Mouse (Mus musculus) forebrain, embryonic 16.5 days (tissue): ENCODE results near the gene Sp7. TPM values are rescaled to one million over a fixed set of nuclear protein-coding genes. Genes with fewer than 3 reads are reported as not detected.

Experiments used
- ATAC-seq: fragments of 200-750 bp; cut with Nextera tagmentation; 2 replicates; pipeline ENCODE4 v1.8.0; 2017; ENCODE audit warnings: mild to moderate bottlenecking, moderate library complexity
- H3K27ac ChIP-seq: fragments of 300-500 bp; sonication (generic); 2 replicates; pipeline ENCODE4 v1.5.1; 2014; ENCODE audit warnings: low read length, control low read depth
- H3K27me3 ChIP-seq: fragments of 300-500 bp; sonication (generic); replicated peaks from 2 replicates; pipeline ENCODE4 v1.6.1; 2014; ENCODE audit warnings: low read length; ENCODE audit not compliant: control insufficient read depth, insufficient read depth
- H3K36me3 ChIP-seq: fragments of 300-500 bp; sonication (generic); 2 replicates; pipeline ENCODE4 v1.6.1; 2014; ENCODE audit not compliant: control insufficient read depth, insufficient read depth
- H3K4me1 ChIP-seq: fragments of 300-500 bp; sonication (generic); replicated peaks from 2 replicates; pipeline ENCODE4 v1.6.1; 2014; ENCODE audit warnings: low read length; ENCODE audit not compliant: control insufficient read depth, insufficient read depth
- H3K4me2 ChIP-seq: fragments of 300-500 bp; sonication (generic); 2 replicates; pipeline ENCODE4 v1.6.1; 2014; ENCODE audit warnings: mild to moderate bottlenecking, low read length, control low read depth
- H3K4me3 ChIP-seq: fragments of 300-500 bp; sonication (generic); replicated peaks from 2 replicates; pipeline ENCODE4 v1.5.1; 2014; ENCODE audit warnings: mild to moderate bottlenecking, low read length, control low read depth
- H3K9ac ChIP-seq: fragments of 300-500 bp; sonication (generic); replicated peaks from 2 replicates; pipeline ENCODE4 v1.6.1; 2014; ENCODE audit warnings: low read depth, low read length, control low read depth
- H3K9me3 ChIP-seq: fragments of 300-500 bp; sonication (generic); 2 replicates; pipeline ENCODE4 v1.6.1; 2016; ENCODE audit warnings: low read length; ENCODE audit not compliant: control insufficient read depth
- WGBS: fragments of 180-500 bp; shearing (Covaris S2); extraction: QIAGEN DNeasy Blood & Tissue Kit; methylation state at CpG from one replicate; pipeline ENCODE4 v1.1.7; 2014; 5-methylcytosine and 5-hydroxymethylcytosine counted together
- polyA plus RNA-seq: library from polyadenylated mRNA; unstranded; fragments of >200 nt; fragmentation: Nextera tagmentation; extraction: Ambion mirVana; gene quantifications from 2 replicates; pipeline ENCODE4 v1.2.1, GENCODE M21; 2015

The Sp7 gene
- polyA plus RNA-seq, 1 experiment from 2014 or later = 0.38 TPM

DNA sequence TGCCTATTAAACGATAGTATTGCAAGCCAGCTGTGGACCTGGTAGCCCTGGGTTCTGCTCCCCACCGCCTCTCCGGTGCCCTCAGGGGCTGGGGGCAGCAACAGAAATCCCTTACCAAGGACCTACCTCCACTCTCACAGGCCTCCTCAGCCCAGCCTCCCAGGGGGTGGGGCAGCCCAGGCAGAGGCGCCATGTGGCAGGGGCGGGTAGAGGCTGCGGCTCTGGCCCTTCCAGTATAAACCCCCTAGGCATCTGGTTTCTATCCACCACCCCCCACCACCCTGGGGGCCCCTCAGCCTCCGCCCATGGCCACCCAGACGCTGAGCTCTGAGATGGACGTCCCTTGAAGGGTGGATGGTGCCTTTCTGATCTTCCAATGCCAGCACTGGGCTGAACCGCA is 3.7 kb upstream of the Sp7 start:
- H3K4me1 ChIP-seq = peaks cover 8% of the 10 kb centered on the region
- no peaks in the 10 kb centered on the region for H3K36me3 ChIP-seq
- WGBS = 13% methylated on average over 10 of the region's 10 CpGs
- no peak for ATAC-seq
- no peak overlapping the region for H3K27ac ChIP-seq
- H3K9me3 ChIP-seq = no peaks in the 10 kb centered on the region
- no peak overlapping the region for H3K9ac ChIP-seq
- H3K4me2 ChIP-seq = no peak overlapping the region
- H3K27me3 ChIP-seq = peaks cover 10% of the 10 kb centered on the region
- no peak overlapping the region for H3K4me3 ChIP-seq

GRCm38 (mm10) chr15:102369972-102370371 is 3.0 kb upstream of the Sp7 start:
- WGBS = 13% methylated on average over 13 of the region's 13 CpGs

GRCm38 (mm10) chr15:102366238-102366637 is 744 bp downstream of the Sp7 start:
- ATAC-seq = no peak
- no peak overlapping the region for H3K9ac ChIP-seq
- peaks cover 8% of the 10 kb centered on the region for H3K4me1 ChIP-seq
- no peak overlapping the region for H3K4me3 ChIP-seq
- peaks cover 19% of the 10 kb centered on the region for H3K27me3 ChIP-seq
- 9% methylated on average over 7 of the region's 7 CpGs for WGBS
- H3K4me2 ChIP-seq = peak overlapping the region; percentile 46
- no peaks in the 10 kb centered on the region for H3K9me3 ChIP-seq
- no peak overlapping the region for H3K27ac ChIP-seq
- H3K36me3 ChIP-seq = no peaks in the 10 kb centered on the region

More at GRCm38 (mm10) chr15:102369972-102370371, 3.0 kb upstream of the Sp7 start:
- Histone ChIP-seq H3K4me3 (no peak overlapping the region), H3K9ac (no peak overlapping the region), H3K27ac (no peak overlapping the region), H3K4me1 (peaks cover 8% of the 10 kb centered on the region), H3K36me3 (no peaks in the 10 kb centered on the region), H3K27me3 (peaks cover 11% of the 10 kb centered on the region), H3K4me2 (no peak overlapping the region), H3K9me3 (no peaks in the 10 kb centered on the region)
- no peak for ATAC-seq

GRCm38 (mm10) chr15:102364678-102365077 is 2.3 kb downstream of the Sp7 start:
- peaks cover 8% of the 10 kb centered on the region for H3K4me1 ChIP-seq
- no peaks in the 10 kb centered on the region for H3K9me3 ChIP-seq
- no peak overlapping the region for H3K4me2 ChIP-seq
- no peak overlapping the region for H3K27ac ChIP-seq
- no peak overlapping the region for H3K4me3 ChIP-seq
- H3K36me3 ChIP-seq = no peaks in the 10 kb centered on the region
- 100% methylated on average over 1 of the region's 1 CpGs for WGBS
- no peak overlapping the region for H3K9ac ChIP-seq
- no peak for ATAC-seq
- H3K27me3 ChIP-seq = peaks cover 9% of the 10 kb centered on the region; the same call in 1 of the 2 replicates

- H3K9ac ChIP-seq = no peak overlapping the region
These were observed 4.3 kb downstream of the Sp7 start for GRCm38 (mm10) chr15:102362648-102363047.

GRCm38 (mm10) chr15:102358834-102359233 is 8.1 kb downstream of the Sp7 start:
- ATAC-seq = no peak
- peaks cover 34% of the 10 kb centered on the region for H3K27me3 ChIP-seq
- no peak overlapping the region for H3K4me3 ChIP-seq
- H3K36me3 ChIP-seq = no peaks in the 10 kb centered on the region
- no peak overlapping the region for H3K4me2 ChIP-seq
- peaks cover 19% of the 10 kb centered on the region for H3K4me1 ChIP-seq
- H3K27ac ChIP-seq = no peak overlapping the region
- 29% methylated on average over 5 of the region's 5 CpGs for WGBS
- no peaks in the 10 kb centered on the region for H3K9me3 ChIP-seq
- H3K9ac ChIP-seq = no peak overlapping the region

More at GRCm38 (mm10) chr15:102362648-102363047, 4.3 kb downstream of the Sp7 start:
- no peaks in the 10 kb centered on the region for H3K9me3 ChIP-seq
- 24% methylated on average over 14 of the region's 14 CpGs for WGBS
- no peak overlapping the region for H3K4me3 ChIP-seq
- no peak overlapping the region for H3K4me2 ChIP-seq
- peaks cover 15% of the 10 kb centered on the region for H3K4me1 ChIP-seq
- peaks cover 23% of the 10 kb centered on the region for H3K27me3 ChIP-seq
- no peak for ATAC-seq
- no peak overlapping the region for H3K27ac ChIP-seq
- H3K36me3 ChIP-seq = no peaks in the 10 kb centered on the region

DNA sequence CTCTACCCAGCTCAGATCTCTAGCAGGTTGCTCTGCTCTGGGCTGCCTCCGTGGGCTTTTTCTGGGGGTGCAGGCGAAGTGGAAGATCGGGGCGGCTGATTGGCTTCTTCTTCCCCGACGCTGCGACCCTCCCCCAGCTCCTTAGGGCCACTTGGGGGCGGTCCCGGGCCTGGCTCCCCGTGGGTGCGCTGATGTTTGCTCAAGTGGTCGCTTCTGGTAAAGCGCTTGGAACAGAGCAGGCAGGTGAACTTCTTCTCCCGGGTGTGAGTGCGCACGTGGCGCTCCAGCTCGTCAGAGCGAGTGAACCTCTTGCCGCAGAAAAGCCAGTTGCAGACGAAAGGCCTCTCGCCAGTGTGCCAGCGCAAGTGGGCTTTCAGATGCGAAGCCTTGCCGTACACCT is 8.9 kb downstream of the Sp7 start:
- no peak overlapping the region; the same call in 1 of the 2 replicates for H3K4me3 ChIP-seq

DNA sequence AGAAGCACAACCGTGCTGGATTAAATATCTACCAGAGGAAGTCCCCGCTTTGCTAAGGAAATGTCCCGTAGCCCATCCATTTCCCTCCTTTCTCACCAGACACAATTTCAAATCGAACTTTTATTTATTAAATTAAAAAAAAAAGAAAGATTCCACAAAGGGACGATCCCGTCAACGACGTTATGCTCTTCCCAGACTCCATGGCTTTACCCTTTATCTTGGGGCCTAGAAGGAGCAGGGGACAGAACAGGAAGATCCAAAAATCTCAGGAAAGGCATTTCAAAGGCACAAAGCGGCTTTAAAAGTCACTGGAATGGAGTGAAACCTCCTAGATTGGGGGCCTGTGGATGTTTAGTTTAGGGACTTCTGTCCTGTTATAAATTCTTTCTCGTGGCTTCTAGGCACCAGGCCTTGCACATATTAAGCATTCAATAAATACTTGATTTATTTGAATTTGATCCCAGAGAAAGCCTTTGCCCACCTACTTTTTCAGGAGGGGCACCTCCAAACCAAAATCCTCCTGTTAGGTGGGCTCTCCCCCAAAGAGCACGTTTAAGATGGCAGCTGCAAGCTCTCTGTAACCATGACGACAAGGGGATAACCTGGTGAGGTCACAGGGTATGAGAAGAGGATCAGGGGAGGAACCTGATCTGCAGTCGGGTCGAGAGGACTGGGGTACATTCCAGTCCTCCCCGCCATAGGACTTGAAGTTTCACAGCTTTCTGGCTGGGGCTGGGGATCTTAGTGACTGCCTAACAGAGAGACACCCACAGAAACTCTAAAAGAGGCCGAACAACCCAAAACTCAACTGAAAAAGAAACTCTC is 10.3 kb downstream of the Sp7 start:
- Histone ChIP-seq H3K27ac (no peak overlapping the region), H3K9me3 (no peaks in the 10 kb centered on the region), H3K9ac (no peak overlapping the region), H3K4me2 (no peak overlapping the region), H3K4me1 (peaks cover 19% of the 10 kb centered on the region), H3K4me3 (no peak overlapping the region), H3K27me3 (peaks cover 30% of the 10 kb centered on the region), H3K36me3 (no peaks in the 10 kb centered on the region)
- 37% methylated on average over 16 of the region's 16 CpGs for WGBS
- no peak for ATAC-seq

More for the DNA sequence above, 8.9 kb downstream of the Sp7 start:
- Histone ChIP-seq H3K36me3 (no peaks in the 10 kb centered on the region), H3K27ac (no peak overlapping the region), H3K4me1 (peaks cover 19% of the 10 kb centered on the region), H3K27me3 (peaks cover 31% of the 10 kb centered on the region), H3K9me3 (no peaks in the 10 kb centered on the region), H3K9ac (no peak overlapping the region), H3K4me2 (peak overlapping the region; percentile 30; the same call in 1 of the 2 replicates)
- 3% methylated on average over 25 of the region's 25 CpGs for WGBS
- no peak for ATAC-seq

DNA sequence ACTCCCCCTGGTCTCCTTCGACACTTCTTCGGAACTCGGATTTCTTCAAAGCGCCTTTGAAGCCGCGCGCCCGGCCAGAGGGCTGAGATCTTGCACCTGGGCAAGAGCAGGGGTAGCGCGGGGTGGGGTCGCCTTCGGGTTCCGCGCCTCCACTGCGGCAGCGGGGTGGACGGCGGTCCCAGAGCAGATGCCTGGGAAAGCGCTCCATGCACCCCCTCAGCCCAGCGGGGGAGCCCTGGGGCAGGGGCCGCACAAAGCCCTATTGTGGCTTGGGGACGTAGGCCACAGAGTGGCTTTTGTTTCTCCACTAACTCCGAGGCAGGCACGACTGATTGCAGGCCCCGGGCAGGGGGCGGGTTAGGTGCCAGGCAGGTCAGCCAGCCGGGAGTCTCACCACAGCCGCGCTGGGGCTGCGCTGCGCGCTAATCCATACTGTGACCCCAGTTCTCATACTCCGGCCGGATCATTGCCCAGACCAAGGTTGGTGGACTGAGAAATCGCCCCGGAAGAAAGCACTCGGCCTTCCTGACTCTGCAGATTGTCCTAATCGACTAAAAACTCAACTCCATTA is 11.0 kb downstream of the Sp7 start:
- H3K36me3 ChIP-seq = no peaks in the 10 kb centered on the region
- H3K4me2 ChIP-seq = peak overlapping the region; percentile 90
- peak overlapping the region; percentile 65 for H3K9ac ChIP-seq
- peaks cover 30% of the 10 kb centered on the region for H3K27me3 ChIP-seq
- no peaks in the 10 kb centered on the region for H3K9me3 ChIP-seq
- H3K4me3 ChIP-seq = peak overlapping the region; percentile 51
- peaks cover 22% of the 10 kb centered on the region for H3K4me1 ChIP-seq
- no peak overlapping the region for H3K27ac ChIP-seq
- WGBS = 1% methylated on average over 38 of the region's 38 CpGs
- ATAC-seq = peak; percentile 36
